Mouse (Mus musculus): ENCODE measurements at regions not wholly inside any gene's neighbourhood (a gene's known extent, or its start where the extent isn't known, plus 50 kb on each side); places are given as distances from the start of the nearest gene placed in this dataset.
A peak's percentile ranks its signal among the peaks of the same experiment; 100 is the strongest.

DNA sequence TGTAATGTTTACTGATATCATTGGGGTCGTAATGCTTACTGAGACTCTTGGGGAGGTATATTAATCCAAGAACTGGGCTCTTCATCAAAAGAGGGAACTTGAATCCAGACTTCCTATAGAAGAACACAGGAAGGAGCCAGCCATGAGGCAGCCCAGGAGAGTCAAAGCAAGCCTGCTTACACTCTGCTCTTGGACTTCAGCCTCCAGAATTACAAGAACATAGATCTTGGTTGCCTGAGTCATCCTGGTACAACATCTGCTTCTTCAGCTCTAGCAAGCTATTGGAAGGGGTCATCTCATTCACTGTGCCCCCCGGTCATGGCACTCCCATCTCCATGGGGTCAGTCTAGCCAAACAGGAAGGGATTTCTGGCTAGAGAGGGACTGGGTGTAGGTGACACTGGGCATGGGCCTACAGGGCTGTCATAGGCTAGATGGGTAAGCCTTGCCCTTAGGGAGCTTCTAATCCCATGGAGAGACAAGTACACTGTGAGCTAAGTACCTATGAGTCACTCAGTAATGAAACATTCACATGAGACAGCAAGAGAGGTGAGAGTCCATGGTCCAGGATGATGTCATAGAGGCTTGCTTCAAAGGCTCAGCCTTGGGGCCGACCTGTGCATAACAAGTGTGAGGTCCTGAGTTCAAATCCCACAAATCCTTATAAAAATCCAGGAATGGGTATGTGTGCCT, 217.1 kb downstream of the 4933412E24Rik start:
- no peak for ATAC-seq (replicated peaks; ENCODE audit: low read depth, poor library complexity, severe bottlenecking)

DNA sequence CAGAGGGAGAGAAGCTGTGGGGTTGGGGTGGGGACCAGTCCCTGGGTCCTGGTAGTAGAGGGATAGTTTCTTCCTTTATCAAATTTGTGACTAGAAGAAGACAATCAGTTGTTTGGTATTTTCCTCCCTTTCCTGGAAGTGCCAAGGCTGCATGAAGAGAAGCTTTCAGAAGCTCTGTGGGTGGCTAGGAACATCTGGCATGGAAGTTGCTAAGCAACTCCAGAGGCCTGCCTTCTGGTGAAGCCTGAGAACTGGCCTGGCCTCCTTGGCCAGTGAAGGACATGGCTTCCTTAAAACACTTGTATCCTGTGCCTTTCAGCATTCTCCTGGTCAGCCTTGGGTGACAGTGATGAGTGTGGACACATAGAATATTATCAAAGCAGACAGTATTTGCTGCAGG, 217.9 kb downstream of the 4933412E24Rik start:
- no peak for ATAC-seq (replicated peaks; ENCODE audit: low read depth, poor library complexity, severe bottlenecking)

DNA sequence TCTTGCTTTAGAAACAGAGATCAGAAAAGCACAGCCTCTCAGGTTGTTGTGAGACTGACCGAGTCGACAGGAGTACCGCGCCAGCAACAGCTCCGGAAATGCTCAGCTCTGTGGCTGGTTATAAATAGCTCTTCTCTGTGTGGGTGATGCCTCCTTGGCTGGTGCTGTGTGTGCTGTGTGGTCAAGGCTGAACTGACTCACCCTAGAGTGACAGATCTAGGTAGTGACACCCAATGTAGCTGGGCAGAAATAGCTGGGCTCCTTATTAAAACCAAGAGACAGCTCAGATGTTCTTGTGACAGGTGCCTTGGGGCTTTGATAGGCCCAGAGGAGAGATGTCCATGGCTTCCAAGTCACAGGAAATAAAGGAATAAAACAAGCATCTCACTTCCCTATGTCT, 220.7 kb downstream of the 4933412E24Rik start:
- peak; percentile 97 for ATAC-seq (replicated peaks; ENCODE audit: low read depth, poor library complexity, severe bottlenecking)

DNA sequence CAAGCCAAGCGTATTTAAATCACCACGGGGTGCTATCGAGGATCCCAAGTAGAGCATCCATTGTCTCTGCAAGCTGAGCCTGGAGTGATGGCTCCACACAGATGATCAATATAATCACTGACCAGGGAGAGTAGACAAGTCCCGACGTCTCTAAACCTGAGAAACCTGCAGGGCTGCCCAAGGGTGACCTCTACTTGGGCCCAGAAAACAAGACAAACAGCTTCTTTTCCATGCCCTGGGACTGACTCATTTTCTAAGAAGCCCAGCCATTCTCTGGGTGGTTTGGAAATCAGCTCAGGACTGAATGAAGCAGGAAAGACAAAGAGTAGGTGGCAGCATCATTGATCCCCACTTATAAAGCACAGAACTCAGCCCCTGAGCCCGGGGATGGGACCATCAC, 221.5 kb downstream of the 4933412E24Rik start:
- no peak for ATAC-seq (replicated peaks; ENCODE audit: low read depth, poor library complexity, severe bottlenecking)

DNA sequence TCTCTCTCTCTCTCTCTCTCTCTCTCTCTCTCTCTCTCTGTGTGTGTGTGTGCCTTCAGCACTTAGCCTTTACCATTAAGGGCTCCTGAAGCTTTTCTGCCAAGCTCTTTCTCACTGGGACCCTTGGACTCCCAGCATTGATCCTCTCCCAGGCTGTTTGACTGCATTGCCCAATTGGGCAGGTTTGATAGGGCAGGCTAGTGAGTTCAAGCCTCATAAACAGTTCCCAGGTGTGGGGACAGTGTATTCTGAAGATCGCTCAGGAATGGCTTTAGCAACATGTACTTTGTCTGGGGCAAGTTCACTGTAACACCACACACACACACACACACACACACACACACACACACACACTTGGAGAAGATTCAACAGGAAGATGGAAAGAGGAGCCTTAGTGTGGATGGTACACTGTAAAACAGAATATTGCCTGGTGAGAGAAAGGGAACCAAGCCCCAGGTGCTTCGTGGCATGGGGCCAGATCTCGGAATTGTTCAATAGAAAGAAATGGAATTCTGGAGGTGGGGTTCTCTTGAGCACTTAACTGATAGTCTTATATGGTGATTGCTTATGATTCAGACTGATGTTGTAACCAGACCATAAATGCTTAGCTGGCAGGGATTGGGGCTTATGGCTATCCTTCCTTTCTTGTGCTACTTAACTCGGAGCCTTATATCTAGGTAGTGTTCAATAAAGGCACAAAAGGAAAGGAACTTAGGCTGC, 229.5 kb downstream of the 4933412E24Rik start:
- ATAC-seq (replicated peaks; ENCODE audit: low read depth, poor library complexity, severe bottlenecking): no peak

DNA sequence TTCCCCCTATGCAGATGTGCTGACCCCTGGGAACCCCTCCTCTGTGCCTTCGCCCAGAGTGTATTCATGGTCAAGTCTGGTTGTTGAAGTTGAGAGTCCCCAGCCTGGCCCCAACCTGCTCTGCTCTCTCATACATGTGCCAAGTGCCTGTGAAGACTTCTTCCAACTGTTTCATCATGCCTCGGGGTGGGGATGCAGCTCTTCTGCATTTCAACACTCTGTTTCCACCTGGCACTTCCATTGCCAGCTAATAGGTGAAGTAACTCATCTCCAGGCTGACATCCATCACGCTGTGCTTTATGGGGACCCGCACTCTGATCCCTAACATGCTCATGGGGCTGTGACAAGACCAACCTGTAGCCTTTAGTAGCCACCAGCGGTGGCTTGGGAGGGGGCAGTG, 230.4 kb downstream of the 4933412E24Rik start:
- no peak for ATAC-seq (replicated peaks; ENCODE audit: low read depth, poor library complexity, severe bottlenecking)

DNA sequence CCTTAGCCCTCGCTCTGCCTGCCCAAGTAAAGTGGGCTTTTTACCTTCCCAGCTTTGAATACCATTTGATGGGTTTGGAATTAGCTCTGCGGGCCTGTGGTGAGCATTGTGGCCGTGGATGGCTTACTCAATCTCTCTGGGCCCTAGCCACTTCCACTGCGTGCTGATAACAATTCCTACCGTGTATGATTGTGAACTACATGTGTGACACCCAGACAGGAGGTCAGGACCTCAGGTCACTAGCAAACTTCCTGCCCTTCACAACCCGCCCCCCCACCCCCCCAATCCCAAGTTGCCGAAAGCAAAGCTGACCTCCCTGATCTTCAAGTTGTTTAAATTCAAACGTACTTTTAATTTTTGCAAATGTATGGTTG, 231.9 kb downstream of the 4933412E24Rik start:
- ATAC-seq (replicated peaks; ENCODE audit: low read depth, poor library complexity, severe bottlenecking): no peak

DNA sequence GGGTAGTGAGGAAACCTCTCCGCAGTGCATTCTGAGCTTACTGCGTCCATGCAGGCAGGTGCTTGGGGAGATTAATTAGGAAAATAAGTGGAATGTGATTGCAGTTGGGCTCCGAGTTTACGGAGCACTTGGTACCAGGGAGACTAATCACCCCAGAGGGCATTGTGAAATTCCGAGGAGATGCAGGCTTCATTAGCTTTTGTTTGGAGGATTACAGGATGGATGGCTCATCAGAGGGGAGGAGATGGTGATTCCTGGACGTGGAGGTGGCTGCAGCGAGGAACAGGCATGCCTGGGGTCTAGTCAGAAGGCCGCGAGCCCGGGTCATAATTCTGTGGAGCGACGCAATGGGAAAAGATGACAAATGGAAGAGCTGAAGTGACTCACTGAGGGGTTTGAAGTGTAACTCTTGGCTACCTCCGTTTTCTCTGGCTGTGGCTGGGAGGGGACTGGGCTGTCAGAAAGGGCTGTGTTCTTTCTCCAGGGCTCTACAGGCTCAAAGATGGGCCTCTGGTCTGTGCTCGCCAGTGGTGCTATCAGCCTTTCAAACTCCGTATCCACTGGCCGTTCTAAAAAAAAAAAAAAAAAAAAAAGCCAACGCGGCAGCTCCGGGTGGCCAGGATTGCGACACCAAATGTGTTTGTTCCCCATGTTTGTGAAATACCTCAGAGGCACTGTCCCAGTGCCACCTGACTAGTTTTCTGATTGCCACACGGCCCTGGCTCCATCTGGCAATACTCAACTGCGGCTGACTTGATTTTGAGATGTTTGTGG, 232.4 kb downstream of the 4933412E24Rik start:
- peak; percentile 85 for ATAC-seq (replicated peaks; ENCODE audit: low read depth, poor library complexity, severe bottlenecking)

DNA sequence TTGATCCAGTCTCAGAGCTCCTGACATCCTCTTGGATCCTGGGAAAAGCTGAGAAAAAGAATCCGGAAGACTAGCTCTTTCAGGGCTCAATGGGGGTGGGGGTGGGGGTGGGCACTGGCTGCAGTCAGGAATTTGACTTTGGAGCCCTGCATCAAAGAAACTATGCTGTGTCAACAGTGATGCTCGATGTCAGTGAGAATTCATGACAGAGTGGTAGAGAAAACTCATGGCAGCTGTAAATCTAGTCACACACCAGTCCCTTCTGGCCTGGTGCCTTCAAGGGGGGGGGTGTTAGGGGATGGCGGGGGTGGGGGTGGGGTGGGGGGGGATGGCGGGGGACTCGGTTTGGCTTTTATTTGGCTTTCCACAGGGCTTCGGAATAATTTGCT, 233.0 kb downstream of the 4933412E24Rik start:
- no peak for ATAC-seq (replicated peaks; ENCODE audit: low read depth, poor library complexity, severe bottlenecking)

DNA sequence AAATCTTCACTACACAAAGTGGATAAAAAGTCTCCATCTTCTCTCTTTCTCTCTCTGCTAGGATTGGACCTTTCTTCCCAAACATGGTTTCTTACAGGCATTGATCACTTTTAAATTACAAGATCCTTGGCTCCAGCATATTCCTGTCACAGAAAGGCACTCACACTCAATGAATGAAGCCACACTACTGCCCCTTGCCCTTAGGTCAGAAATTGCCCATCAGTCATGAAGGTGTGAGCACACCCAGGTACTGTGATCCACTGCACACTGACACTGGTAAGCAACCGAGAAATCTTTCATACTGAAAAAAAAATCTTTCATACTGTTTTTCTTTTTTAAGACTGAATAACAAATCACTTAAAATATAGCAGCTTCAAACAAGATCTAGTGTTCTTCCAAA, 235.9 kb downstream of the 4933412E24Rik start:
- no peak for ATAC-seq (replicated peaks; ENCODE audit: low read depth, poor library complexity, severe bottlenecking)

DNA sequence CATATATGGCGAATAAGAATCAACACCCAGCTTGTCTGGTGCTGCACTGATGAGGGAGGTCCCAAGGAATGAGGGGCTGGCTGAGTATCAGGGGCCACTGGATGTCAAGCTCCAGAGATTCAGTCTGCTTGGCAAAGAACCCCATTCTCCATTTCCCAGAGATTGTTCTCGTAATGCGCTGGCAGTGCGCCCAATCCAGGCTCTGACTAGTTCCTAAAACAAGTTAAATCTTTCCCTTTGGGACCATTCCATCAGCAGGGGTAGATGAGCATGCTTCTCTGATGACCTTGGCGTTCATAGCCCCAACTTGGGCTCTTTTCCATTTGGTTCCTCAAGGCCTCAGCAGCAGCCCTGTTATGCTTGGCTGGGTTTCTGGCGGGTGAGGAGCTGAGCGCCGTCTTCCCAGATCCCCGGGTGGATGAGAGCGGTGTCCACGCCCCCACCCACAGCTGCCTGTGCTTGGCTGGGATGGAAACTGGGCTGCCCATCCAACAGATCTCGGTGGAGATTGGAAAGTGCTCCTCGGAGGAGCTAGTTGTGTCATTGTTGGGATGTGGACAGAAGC, 239.0 kb downstream of the 4933412E24Rik start:
- ATAC-seq (replicated peaks; ENCODE audit: low read depth, poor library complexity, severe bottlenecking): no peak

DNA sequence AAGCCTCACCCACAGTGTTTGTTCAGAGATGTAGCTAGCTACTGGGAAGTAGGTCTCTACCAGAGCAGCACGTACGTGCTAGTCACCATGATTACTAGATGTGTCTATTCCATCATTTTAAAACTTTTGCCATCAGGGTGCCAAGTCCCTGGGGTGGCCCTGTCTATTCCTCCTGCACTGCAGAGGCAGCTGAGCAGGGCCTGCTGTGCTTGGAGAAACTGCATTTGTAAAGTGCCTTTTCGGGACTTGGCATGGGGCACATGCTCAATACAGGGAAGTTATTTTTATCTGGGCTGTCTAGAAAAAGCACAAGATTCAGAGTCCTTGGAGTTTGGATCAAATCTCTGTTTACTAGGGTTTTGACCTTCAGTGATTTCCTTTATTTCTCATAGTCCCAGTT, 240.6 kb downstream of the 4933412E24Rik start:
- ATAC-seq (replicated peaks; ENCODE audit: low read depth, poor library complexity, severe bottlenecking): no peak

DNA sequence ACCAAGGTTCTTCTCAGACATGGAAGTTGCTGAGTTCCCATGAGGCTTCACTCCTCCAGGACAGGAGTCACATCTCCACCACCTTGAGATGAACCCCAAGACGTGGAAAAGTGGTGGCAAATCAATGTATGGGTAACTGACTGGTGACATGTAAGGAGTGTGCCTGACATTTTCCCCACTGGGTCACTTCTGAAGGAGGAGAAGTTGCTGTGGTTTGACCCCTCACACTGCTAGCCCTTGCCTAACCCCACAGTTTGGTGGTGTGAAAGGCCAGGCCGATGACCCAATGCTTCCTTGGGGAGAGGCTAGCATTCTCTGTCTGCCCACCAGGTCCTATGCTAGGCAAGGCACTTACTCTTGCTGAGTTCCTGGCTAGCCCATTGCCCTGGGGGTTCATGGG, 242.4 kb downstream of the 4933412E24Rik start:
- no peak for ATAC-seq (replicated peaks; ENCODE audit: low read depth, poor library complexity, severe bottlenecking)

DNA sequence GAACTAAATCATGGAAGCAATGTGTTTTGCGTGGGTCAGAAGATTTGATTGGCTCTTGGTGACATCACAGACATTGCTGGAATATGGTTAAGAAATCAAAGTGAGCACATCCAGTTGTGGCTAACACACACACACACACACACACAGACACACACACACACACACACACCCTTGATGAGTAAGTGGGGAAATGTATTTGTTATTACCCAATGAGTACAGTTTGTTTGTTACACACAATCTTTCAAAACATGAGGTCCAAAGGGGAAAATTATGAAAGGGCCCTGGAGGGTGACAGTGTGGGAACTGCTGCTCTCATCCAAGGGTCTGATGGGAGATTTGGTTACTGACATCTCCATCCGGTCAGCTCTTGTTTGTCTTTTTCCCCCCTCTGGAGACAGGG, 243.8 kb downstream of the 4933412E24Rik start:
- ATAC-seq (replicated peaks; ENCODE audit: low read depth, poor library complexity, severe bottlenecking): no peak

DNA sequence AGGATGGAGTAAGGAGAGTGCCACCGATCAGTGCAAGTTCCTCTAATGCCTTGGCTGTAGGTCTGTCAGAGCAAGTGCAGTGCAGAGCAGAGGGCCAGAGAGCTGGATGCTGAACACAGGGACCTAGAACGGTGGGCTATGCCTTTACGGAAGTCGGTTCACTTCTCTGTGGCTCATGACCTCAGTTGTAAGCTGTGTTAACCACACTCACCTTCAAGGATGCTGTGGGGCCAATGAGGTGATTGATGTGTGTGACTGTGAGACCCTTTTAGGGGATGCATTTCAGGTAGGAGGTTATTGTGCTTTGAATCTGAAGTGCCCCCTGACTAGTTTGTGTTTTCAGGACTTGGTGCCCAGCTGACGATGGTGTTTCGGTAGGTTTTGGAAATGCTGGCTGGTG, 254.4 kb downstream of the 4933412E24Rik start:
- ATAC-seq (replicated peaks; ENCODE audit: low read depth, poor library complexity, severe bottlenecking): no peak

DNA sequence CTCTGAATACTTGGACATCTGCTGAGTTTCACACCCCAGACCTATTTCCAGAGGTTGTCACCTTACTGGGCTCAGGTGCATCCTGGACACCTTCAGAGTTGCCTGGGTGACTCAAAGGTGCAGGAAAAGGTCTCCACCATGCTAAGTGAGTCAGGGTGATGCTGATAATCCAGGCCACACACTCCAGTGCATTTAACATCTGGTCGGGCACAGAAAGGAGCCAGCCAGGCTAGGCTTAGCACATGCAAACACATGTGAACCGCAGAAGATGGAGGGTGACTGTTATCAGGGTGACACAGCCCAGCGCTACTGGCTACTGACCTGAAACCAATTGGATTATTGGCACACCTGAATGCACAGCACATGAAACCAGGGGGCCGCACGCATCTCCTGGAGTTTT, 255.9 kb downstream of the 4933412E24Rik start:
- no peak for ATAC-seq (replicated peaks; ENCODE audit: low read depth, poor library complexity, severe bottlenecking)

DNA sequence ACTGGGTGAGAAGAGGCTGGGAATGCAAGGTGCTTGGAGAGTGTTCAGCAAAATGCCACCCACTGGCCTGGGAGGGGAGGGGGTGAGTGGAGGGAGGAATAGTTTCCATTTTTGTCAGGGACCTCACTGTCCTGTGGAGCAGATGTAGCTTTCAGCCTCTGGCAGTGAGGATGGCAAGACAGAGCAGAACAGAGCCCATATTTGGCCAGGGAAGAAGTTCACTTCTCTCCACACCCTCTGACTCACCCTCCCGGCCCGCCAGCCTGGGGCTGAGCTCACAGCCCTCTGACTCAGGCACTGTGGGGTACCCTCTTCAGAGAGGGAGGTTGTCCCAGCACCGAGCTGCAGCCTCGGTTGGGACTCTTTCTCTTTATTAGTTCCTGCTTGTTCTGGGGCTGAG, 256.8 kb downstream of the 4933412E24Rik start:
- peak; percentile 52 for ATAC-seq (replicated peaks; ENCODE audit: low read depth, poor library complexity, severe bottlenecking)

DNA sequence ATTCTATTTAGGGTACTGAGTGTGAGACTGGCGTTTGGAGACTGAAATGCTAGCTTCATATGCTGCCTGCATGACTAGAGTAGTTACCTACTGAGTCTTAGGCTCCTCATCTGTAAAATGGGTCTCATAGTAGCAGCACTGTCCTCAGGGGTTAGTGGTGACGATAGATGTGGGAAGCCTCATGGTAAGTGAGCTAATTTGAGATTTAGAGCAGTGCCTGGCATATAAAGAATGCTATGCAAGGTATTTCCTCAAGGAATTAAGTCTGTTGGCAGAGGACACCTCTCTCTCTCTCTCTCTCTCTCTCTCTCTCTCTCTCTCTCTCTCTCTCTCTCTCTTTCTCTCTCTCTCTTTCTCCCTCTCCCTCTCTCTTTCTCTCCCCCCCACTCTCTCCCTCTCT, 257.4 kb downstream of the 4933412E24Rik start:
- no peak for ATAC-seq (replicated peaks; ENCODE audit: low read depth, poor library complexity, severe bottlenecking)

DNA sequence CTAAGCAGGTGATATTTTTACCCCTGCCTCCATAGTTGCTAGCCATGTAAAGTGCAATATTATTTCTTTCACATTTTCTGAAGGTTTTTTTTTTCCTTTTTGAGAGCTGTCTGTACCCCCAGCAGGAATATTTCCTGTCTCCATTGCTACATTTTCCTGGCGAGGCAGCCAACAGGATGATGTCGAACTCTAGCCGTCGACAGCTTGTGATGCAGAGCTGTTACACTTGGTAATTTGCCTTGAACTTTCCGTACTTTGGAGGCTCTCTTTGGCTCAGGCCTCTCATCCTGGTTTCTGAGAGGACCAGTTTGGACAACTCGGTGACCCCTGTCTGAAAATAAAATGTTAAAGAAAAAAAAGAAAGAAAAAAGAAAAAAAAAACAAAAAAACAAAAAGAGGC, 260.3 kb downstream of the 4933412E24Rik start:
- no peak for ATAC-seq (replicated peaks; ENCODE audit: low read depth, poor library complexity, severe bottlenecking)

DNA sequence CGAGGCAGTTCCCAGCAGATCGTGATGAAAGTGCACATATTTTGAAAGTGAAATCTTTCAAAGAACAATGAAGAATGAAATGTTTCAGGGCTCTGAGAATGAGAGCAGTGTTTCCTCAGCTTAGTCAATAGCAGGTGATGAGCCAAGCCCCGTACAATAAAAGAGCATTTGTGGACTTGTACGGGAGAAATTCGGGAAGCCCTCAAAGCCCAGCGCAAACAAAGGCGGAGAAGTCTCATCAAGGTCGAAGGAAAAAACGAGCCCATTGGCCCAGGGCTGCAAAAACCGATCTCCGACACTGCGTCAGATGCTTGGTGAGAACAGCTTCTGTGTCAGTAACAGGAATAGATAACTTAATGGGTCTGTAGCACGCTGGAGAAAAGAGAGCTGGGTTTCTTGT, 261.5 kb downstream of the 4933412E24Rik start:
- no peak for ATAC-seq (replicated peaks; ENCODE audit: low read depth, poor library complexity, severe bottlenecking)

DNA sequence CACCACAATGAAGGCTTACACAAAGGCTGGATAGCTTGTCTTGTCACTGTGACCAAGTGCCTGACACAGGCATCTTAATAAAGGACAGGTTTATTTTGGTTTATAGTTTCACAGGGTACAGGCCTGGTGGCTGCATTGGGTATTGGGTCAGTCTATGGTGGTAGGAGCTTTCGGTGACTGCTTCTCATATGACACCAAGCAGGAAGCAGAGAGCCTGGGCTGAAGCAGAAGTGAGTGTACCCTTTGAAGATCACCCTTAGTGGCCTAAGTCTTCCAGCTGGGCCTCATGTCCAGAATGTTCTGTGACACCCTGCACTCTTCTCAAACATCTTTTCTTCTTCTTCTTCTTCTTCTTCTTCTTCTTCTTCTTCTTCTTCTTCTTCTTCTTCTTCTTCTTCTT, 264.1 kb downstream of the 4933412E24Rik start:
- 0 out of 2 replicates have a peak, but pooled peaks have one; percentile 18 for ATAC-seq (replicated peaks; ENCODE audit: low read depth, poor library complexity, severe bottlenecking)

All from common myeloid progenitor, adult 5-6 weeks (primary cell).